In genomic region chr1:93668791-93669548, GRCm38 (mm10) we compare ENCODE assay signal across 8 mouse cellular contexts. TPM values are rescaled to one million over a fixed set of nuclear protein-coding genes. Genes with fewer than 3 reads are reported as not detected.
A peak's percentile ranks its signal among the peaks of the same experiment; 100 is the strongest.
DNase-seq lines count a peak whose midpoint lies in the region; ATAC-seq and TF ChIP-seq lines count a peak whose summit lies in the region.

No protein-coding gene starts in this region.

- H3K4me2 ChIP-seq in limb, embryonic 11.5 days (ENCODE audit: low read depth, severe bottlenecking), result peak overlapping the region; percentile 51
- peak overlapping the region; percentile 61 for H3K4me2 ChIP-seq in midbrain, embryonic 12.5 days (replicated peaks)

- no peaks in the 10 kb centered on the region for H3K36me3 ChIP-seq in limb, embryonic 11.5 days (ENCODE audit: control insufficient read depth, insufficient read depth, low read length)
- no peaks in the 10 kb centered on the region for H3K36me3 ChIP-seq in midbrain, embryonic 12.5 days

- peak; percentile 47 for TF ChIP-seq CTCF in cortical plate, adult 2 months (IDR thresholded peaks at IDR 0.05; ENCODE audit: extremely low read depth, insufficient read depth, low read length)

- no peaks in the 10 kb centered on the region for H3K4me1 ChIP-seq in cortical plate, adult 2 months (ENCODE audit: control insufficient read depth, insufficient read depth, low read length)
- no peaks in the 10 kb centered on the region for H3K4me1 ChIP-seq in limb, embryonic 11.5 days (ENCODE audit: control insufficient read depth, insufficient read depth, low read length)
- H3K4me1 ChIP-seq in midbrain, embryonic 12.5 days, result peaks cover 11% of the 10 kb centered on the region

- peak; percentile 89 to 94 for DNase-seq in adrenal gland, adult (ENCODE audit: inconsistent age in 2 of 2, low spot score in 1 of 2)
- DNase-seq in gastrocnemius, postnatal 14 days, result peak; percentile 84
- peak; percentile 79 for DNase-seq in induced T-regulatory cell, adult 2 months (ENCODE audit: low read depth)
- peak; percentile 83 for DNase-seq in limb, embryonic 11.5 days (ENCODE audit: low spot score)
- DNase-seq in skeletal muscle tissue, adult 2 months (ENCODE audit: low read depth, low spot score), result peak; percentile 69
- DNase-seq in adipocyte (ENCODE audit: low spot score), result no peak

- no peaks in the 10 kb centered on the region for H3K27me3 ChIP-seq in limb, embryonic 11.5 days (ENCODE audit: control insufficient read depth, insufficient read depth, low read length)
- peaks cover 12% of the 10 kb centered on the region; the same call in 1 of the 2 replicates for H3K27me3 ChIP-seq in midbrain, embryonic 12.5 days

- WGBS in limb, embryonic 11.5 days, result 11% methylated on average over 17 of the region's 17 CpGs
- 11% methylated on average over 17 of the region's 17 CpGs for WGBS in midbrain, embryonic 12.5 days

- TF ChIP-seq POLR2A in cortical plate, adult 2 months (IDR thresholded peaks at IDR 0.05; ENCODE audit: extremely low read depth, insufficient read depth, low read length), result no peak

- no peak overlapping the region for H3K27ac ChIP-seq in cortical plate, adult 2 months (ENCODE audit: insufficient read depth, low read length)
- H3K27ac ChIP-seq in limb, embryonic 11.5 days (replicated peaks; ENCODE audit: low read depth, low read length), result peak overlapping the region; percentile 63; the same call in 1 of the 2 replicates
- peak overlapping the region; percentile 54; the same call in 1 of the 2 replicates for H3K27ac ChIP-seq in midbrain, embryonic 12.5 days (replicated peaks)

- ATAC-seq in limb, embryonic 11.5 days (ENCODE audit: insufficient number of reproducible peaks, low FRiP score, low TSS enrichment, low read depth), result peak; percentile 79
- ATAC-seq in midbrain, embryonic 12.5 days (ENCODE audit: low FRiP score, low read depth), result peak; percentile 91

- H3K9ac ChIP-seq in limb, embryonic 11.5 days (ENCODE audit: low read length), result peak overlapping the region; percentile 60
- H3K9ac ChIP-seq in midbrain, embryonic 12.5 days (replicated peaks), result peak overlapping the region; percentile 60

- intact Hi-C loops in gastrocnemius, postnatal 14 days (cut with DNase I; ENCODE audit: low total_unique reads), result loop anchor here (5.0 kb wide), 1 partner anchor 58 kb away; no protein-coding TSS in a partner anchor

- no peaks in the 10 kb centered on the region for H3K9me3 ChIP-seq in limb, embryonic 11.5 days (ENCODE audit: control insufficient read depth, low read length)
- no peaks in the 10 kb centered on the region for H3K9me3 ChIP-seq in midbrain, embryonic 12.5 days

- peak overlapping the region; percentile 31 for H3K4me3 ChIP-seq in cortical plate, adult 2 months (ENCODE audit: insufficient read depth, low read length)
- peak overlapping the region; percentile 29 for H3K4me3 ChIP-seq in limb, embryonic 11.5 days (ENCODE audit: low read depth, low read length)
- peak overlapping the region; percentile 37 for H3K4me3 ChIP-seq in midbrain, embryonic 12.5 days

RNA-seq across cellular contexts. Expression of gene Stk25, which starts 10.5 kb away (rescaled TPM):
- polyA plus RNA-seq in cortical plate, adult 2 months (2012; rRNA removed), result 404 and 424 TPM in 2 replicates
- 10 to 100 TPM; 91.0 to 98.6 TPM for total RNA-seq in gastrocnemius, postnatal 14 days (2021)
- polyA plus RNA-seq in limb, embryonic 11.5 days (2014; fragmentation: Nextera tagmentation; extraction: Ambion mirVana), result 182 and 191 TPM in 2 replicates
- 222 and 240 TPM in 2 replicates for polyA plus RNA-seq in midbrain, embryonic 12.5 days (2016; fragmentation: Nextera tagmentation; extraction: Ambion mirVana)

RNA-seq across cellular contexts. Expression of gene Bok, which starts 16.5 kb away (rescaled TPM):
- 43.3 and 52.2 TPM in 2 replicates for polyA plus RNA-seq in cortical plate, adult 2 months (2012; rRNA removed)
- 1 to 10 TPM; 2.9 to 3.1 TPM for total RNA-seq in gastrocnemius, postnatal 14 days (2021)
- 29.2 and 29.3 TPM in 2 replicates for polyA plus RNA-seq in limb, embryonic 11.5 days (2014; fragmentation: Nextera tagmentation; extraction: Ambion mirVana)
- polyA plus RNA-seq in midbrain, embryonic 12.5 days (2016; fragmentation: Nextera tagmentation; extraction: Ambion mirVana), result 40.6 and 43.3 TPM in 2 replicates
